In the genomic region with DNA sequence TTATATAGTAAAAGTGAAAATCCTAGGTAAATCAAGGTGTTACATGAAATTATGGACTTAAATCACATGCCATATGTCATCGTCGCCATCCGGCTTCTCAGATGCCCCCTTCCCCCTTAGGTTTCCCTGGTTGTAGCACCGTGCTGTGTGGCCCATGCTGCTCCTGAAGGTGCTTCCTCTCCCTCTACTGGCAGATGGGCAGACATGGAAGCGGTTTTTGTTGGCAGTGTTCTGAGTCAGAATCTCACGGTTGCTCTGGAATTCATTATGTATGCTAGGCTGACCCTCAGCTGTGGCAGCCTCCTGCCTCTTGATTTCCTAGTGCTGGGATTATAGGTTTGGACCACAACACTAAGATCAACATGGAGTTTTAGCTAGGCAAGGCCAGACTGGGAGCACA, we compare ENCODE assay signal across 19 mouse cellular contexts. TPM values are rescaled to one million over a fixed set of nuclear protein-coding genes. Genes with fewer than 3 reads are reported as not detected.
DNase-seq lines count a peak whose midpoint lies in the region; ATAC-seq and TF ChIP-seq lines count a peak whose summit lies in the region.
"Had no signal": no experiment of that assay in that cellular context is flagged by ENCODE, and none has a peak within 500 bp of the region (broad histone marks: within the 10 kb centered on the region; RNA-seq: fewer than 3 reads in every experiment).

No protein-coding gene starts in this region.

- no peak overlapping the region for H3K27ac ChIP-seq in layer of hippocampus, adult 2 months
- H3K27ac ChIP-seq: heart, embryonic 15.5 days; hindbrain, embryonic 15.5 days; midbrain, embryonic 13.5 days had no signal

- no peak overlapping the region for H3K4me3 ChIP-seq in layer of hippocampus, adult 2 months
- H3K4me3 ChIP-seq: erythroblast, embryonic 14.5 days; heart, embryonic 15.5 days; hindbrain, embryonic 15.5 days; midbrain, embryonic 13.5 days had no signal

- 0 out of 2 replicates have a peak, but pooled peaks have one; percentile 25 for ATAC-seq in common myeloid progenitor, adult 5-6 weeks (replicated peaks; ENCODE audit: low read depth, poor library complexity, severe bottlenecking)
- ATAC-seq: activated CD4-positive, CD25-positive, alpha-beta regulatory T cell, adult 4 months; midbrain, embryonic 13.5 days had no signal

- DNase-seq in cerebellum, postnatal 14 days = peak; percentile 20 to 28
- DNase-seq in cerebellum, adult 8-10 months = no peak
- no peak for DNase-seq in layer of hippocampus, adult 2 months (ENCODE audit: low spot score in 2 of 2)
- no peak for DNase-seq in layer of hippocampus, adult 9-10 months (ENCODE audit: low spot score)
- peak; percentile 41 for DNase-seq in 3T3-L1 (ENCODE audit: low read depth, low spot score)
- DNase-seq in gastrocnemius, postnatal 25 days = no peak
- no peak for DNase-seq in urinary bladder, postnatal 4 days (ENCODE audit: low spot score in 2 of 2)
- DNase-seq: B cell, adult 2 months; cerebellum, adult 11-12 months; gastrocnemius, postnatal 10 days; lung, postnatal 10 days; right cerebral cortex, postnatal 4 days; thymus, postnatal 14 days had no signal

- peak; percentile 19 for TF ChIP-seq CTCF in layer of hippocampus, adult 2 months (conservative IDR thresholded peaks at IDR 0.05)

RNA-seq across cellular contexts. Expression of a gene that starts 40.5 kb away (rescaled TPM):
- total RNA-seq in layer of hippocampus, adult 2 months (2021) = 10 to 100 TPM; 14.0 to 16.3 TPM
- total RNA-seq in common myeloid progenitor, adult 5-6 weeks (2017) = not detected in 2 replicates
- total RNA-seq in gastrocnemius, postnatal 25 days (2021) = not detected

RNA-seq across cellular contexts. Expression of a gene that starts 56.9 kb away (rescaled TPM):
- 10 to 100 TPM; 35.2 to 36.8 TPM for total RNA-seq in layer of hippocampus, adult 2 months (2021)
- total RNA-seq in common myeloid progenitor, adult 5-6 weeks (2017) = 14.6 and 22.4 TPM in 2 replicates
- total RNA-seq in gastrocnemius, postnatal 25 days (2021) = 10 to 100 TPM; 12.8 to 14.7 TPM

Comparison
In these comparisons a context has a peak if more than half of its experiments do, and no peak if none do; other contexts are left out.
1. DNase-seq: peak in cerebellum, postnatal 14 days (2 of 2) and 3T3-L1 (single experiment); none in cerebellum, adult 8-10 months (single experiment), layer of hippocampus, adult 2 months (0 of 2), layer of hippocampus, adult 9-10 months (single experiment), gastrocnemius, postnatal 25 days (single experiment) and urinary bladder, postnatal 4 days (0 of 2).
2. RNA of a gene that starts 40.5 kb away (total RNA-seq): 14.0 to 16.3 TPM in layer of hippocampus, adult 2 months; not detected in common myeloid progenitor, adult 5-6 weeks and not detected in gastrocnemius, postnatal 25 days; every median in the first group is over 10 times any median in the second.